Mouse (Mus musculus) kidney, adult 9 months (tissue): ENCODE data around the gene Cdc37.

Source experiments
- DNase-seq: peaks from one replicate; pipeline ENCODE4 v3.0.0; 2022

Gene Cdc37

GRCm38 (mm10) chr9:21093423-21093822 lies 56.4 kb downstream of the Cdc37 start:
- no peak for DNase-seq

DNA sequence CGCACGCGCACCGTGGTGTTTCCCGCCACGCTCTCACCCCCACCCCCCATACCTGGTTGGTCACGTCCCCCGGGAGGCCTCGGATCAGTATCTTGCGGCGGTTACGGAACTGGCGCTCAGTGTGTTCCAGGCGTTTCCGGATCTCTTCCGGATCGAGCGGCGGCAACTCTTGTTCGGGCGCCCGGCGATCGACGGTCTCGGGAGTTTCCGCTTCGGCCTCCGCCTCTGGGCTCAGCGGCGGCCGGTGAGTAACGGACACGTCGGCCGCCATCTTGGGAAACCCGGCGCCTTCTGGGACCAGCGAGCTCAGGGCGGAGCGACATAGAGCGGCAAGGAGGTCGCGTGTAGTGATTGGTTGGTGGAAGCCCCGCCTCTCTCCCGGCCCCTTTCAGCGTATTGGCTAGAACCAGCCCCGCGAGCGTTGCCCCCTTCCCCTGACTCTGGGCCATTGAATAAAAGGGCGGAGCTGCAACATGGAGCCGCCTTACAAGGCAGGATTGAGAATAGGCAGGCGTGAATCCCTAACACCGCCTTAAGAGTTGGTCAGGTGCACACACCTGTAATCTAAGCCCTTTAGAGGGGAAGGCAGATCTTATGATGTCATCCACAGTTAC lies 58.0 kb downstream of the Cdc37 start, which contains the start of the genes Gm38431 and Raver1:
Gm38431 (minus strand) TSS at position 291 of the 614 bp plus-strand sequence.
Raver1 (minus strand) TSS at position 302 of the 614 bp plus-strand sequence.
- DNase-seq, result peak; percentile 99

DNA sequence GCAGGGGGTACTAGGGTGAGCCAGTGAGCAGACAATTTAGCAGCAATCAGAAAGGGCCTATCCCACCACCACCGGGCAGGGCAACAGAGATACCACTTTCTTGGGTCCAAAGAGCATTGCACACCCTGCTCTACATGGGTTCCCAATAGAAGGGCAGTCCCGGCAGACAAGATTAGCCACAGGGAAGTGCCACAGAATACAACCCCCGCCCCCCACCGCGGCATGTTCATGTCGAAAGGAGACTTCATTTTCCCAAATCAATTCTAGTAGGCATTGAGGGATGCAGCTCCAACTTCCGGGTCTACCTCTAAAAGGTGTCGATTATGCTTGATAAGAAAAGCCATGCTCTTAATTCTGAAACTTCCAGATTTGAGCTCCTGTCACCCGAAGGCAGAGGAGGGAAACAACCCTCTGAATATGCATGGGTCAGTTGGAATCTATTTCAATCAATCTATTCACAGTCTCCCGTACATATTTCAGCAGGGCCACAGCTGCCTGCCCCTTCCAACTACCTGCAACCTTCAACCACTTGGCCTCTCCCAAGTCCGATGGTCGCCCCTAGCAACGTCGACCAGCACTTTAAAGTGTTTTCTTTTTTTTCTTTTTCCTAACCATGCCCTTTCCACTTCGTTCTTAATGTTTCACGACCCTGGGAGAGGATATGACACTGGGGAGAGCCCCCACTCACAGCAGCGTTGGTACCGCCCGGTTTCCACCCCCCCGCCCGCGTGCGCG lies 58.6 kb downstream of the Cdc37 start:
- peak; percentile 42 for DNase-seq

DNA sequence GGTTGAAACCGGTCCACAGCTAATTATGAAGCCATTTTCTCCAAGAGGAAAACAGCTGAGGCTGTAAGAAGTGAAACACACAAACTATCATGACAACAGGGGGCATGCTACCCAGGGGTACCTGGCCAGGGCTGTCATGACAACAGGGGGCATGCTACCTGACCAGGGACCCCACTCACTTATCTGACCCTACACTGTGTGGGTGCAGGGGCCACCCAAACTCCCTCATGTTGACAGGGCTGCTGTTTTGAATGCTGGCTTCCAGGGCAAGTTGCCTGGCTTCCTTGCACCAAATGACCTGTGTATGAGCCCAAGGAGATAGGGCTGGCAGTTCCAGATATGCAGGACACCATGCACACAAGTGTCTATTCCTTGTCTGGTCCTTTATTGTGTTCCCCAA lies 59.2 kb downstream of the Cdc37 start:
- DNase-seq, result no peak

DNA sequence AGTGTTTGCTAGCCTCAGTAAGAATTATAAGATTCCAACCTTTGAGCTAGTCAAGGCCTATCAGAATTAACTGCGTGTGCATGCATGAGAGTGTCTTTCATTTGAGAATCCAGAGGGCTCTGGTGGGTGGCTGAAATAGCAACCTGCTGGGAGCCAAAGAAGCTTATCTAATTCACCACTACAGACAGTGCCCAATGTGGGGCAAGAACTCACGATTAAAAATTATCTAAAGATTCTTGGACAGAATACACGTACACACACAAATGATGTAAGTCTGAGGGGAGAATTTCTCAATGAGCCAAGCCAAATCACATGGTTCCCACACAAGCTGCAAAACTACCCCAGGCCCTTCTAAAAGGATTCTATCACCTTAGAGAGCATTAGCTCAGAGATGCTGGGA lies 66.5 kb downstream of the Cdc37 start:
- no peak for DNase-seq
